Mouse (Mus musculus) forebrain, embryonic 10.5 days (tissue): ENCODE measurements around the gene Ndufv1. TPM values are rescaled to one million over a fixed set of nuclear protein-coding genes. Genes with fewer than 3 reads are reported as not detected.

ENCODE experiments used
- DNase-seq: peaks from one replicate; pipeline ENCODE4 v3.0.0-alpha.2; 2017; ENCODE audit warnings: low spot score; ENCODE audit errors: extremely low spot score
- H3K27ac ChIP-seq: fragments of 300-500 bp; sonication (generic); 2 replicates; pipeline ENCODE4 v1.5.1; 2016; ENCODE audit warnings: mild to moderate bottlenecking
- H3K27me3 ChIP-seq: fragments of 300-500 bp; sonication (generic); 2 replicates; pipeline ENCODE4 v1.6.1; 2016; ENCODE audit warnings: mild to moderate bottlenecking; ENCODE audit not compliant: poor library complexity, severe bottlenecking
- H3K36me3 ChIP-seq: fragments of 300-500 bp; sonication (generic); replicated peaks from 2 replicates; pipeline ENCODE4 v1.6.1; 2016; ENCODE audit warnings: mild to moderate bottlenecking, moderate library complexity
- H3K4me1 ChIP-seq: fragments of 300-500 bp; sonication (generic); 2 replicates; pipeline ENCODE4 v1.6.1; 2016
- H3K4me3 ChIP-seq: fragments of 300-500 bp; sonication (generic); 2 replicates; pipeline ENCODE4 v1.5.1; 2016; ENCODE audit warnings: mild to moderate bottlenecking, moderate library complexity
- H3K9me3 ChIP-seq: fragments of 300-500 bp; sonication (generic); 2 replicates; pipeline ENCODE4 v1.6.1; 2016; ENCODE audit warnings: mild to moderate bottlenecking, moderate library complexity
- WGBS: fragments of 180-500 bp; shearing (Covaris S2); methylation state at CpG from one replicate; pipeline ENCODE4 v1.1.7; 2016; 5-methylcytosine and 5-hydroxymethylcytosine counted together
- polyA plus RNA-seq: library from polyadenylated mRNA; unstranded; fragments of >200 nt; fragmentation: Nextera tagmentation; extraction: Ambion mirVana; gene quantifications from 2 replicates; pipeline ENCODE4 v1.2.1, GENCODE M21; 2016

The Ndufv1 gene
- polyA plus RNA-seq, 1 experiment from 2014 or later, result 208 TPM

DNA sequence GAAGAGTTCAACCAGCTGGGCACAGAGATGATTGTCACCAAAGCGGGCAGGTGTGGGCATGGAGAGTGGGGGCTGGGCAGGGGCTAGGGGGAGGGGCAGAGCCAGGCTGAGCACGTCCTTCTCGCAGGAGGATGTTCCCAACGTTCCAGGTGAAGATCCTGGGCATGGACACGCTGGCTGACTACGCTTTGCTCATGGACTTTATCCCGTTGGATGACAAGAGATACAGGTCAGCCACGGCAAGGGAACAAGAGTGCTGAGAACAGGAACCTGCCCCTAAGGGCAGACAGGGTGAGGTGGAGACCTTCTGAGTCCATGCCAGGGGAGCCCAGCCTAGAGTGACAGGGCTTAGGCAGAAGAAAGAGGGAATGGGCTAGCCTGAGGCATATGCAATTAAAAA is 15.9 kb downstream of the Ndufv1 start:
- no peak overlapping the region for H3K4me3 ChIP-seq
- H3K36me3 ChIP-seq, result no peaks in the 10 kb centered on the region
- 0 out of 2 replicates have a peak, but pooled peaks cover 3% of the 10 kb centered on the region for H3K27me3 ChIP-seq
- H3K9me3 ChIP-seq, result no peaks in the 10 kb centered on the region
- no peak for DNase-seq
- H3K4me1 ChIP-seq, result peaks cover 31% of the 10 kb centered on the region
- 87% methylated on average over 8 of the region's 8 CpGs for WGBS
- H3K27ac ChIP-seq, result no peak overlapping the region

DNA sequence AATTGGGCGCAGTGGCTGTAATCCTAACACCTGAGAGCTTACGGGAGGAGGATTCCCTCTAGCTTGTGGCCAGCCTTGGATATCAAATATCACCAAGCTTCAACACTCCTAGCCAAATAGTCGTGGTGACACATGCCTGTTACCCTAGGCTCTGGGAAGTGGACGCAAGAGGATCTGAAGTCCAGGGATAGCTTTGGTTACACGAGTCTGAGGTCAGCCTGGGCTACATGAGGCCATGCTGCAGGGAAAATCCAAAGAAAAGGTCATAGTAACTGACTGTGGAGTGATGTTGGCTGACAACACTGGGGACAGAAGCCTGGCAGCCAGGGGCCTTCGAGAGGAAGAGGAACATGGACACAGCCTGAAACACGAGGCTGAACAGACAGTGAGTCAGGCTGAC is 16.5 kb downstream of the Ndufv1 start:
- H3K27ac ChIP-seq, result no peak overlapping the region

DNA sequence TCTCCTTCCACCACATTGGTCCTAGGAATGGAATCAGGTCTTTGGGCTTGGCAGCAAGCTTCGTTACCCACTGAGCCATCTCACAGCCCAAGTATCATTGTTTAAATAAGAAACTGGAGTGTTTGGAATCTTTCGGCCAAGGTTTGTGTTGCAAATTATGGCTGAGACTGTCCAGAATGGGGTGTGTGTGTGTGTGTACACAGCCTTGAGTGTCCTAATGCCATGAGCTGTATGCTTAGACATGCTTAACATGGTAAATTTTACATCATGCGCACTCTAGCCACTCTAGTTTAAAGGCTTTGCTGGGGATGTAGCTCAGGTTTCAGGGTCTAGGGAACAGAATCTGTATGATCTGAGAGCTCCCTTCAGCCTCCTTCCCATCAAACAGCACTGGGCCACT is 17.1 kb downstream of the Ndufv1 start:
- Histone ChIP-seq H3K27ac (no peak overlapping the region), H3K4me1 (peaks cover 19% of the 10 kb centered on the region), H3K27me3 (0 out of 2 replicates have a peak, but pooled peaks cover 3% of the 10 kb centered on the region), H3K36me3 (no peaks in the 10 kb centered on the region), H3K9me3 (no peaks in the 10 kb centered on the region), H3K4me3 (no peak overlapping the region)
- no peak for DNase-seq
- WGBS, result 94% methylated on average over 3 of the region's 3 CpGs

More for the DNA sequence above, 16.5 kb downstream of the Ndufv1 start:
- WGBS, result 77% methylated on average over 7 of the region's 7 CpGs
- H3K4me1 ChIP-seq, result peaks cover 25% of the 10 kb centered on the region
- no peaks in the 10 kb centered on the region for H3K36me3 ChIP-seq
- H3K27me3 ChIP-seq, result 0 out of 2 replicates have a peak, but pooled peaks cover 3% of the 10 kb centered on the region
- H3K4me3 ChIP-seq, result no peak overlapping the region
- DNase-seq, result no peak
- H3K9me3 ChIP-seq, result no peaks in the 10 kb centered on the region

DNA sequence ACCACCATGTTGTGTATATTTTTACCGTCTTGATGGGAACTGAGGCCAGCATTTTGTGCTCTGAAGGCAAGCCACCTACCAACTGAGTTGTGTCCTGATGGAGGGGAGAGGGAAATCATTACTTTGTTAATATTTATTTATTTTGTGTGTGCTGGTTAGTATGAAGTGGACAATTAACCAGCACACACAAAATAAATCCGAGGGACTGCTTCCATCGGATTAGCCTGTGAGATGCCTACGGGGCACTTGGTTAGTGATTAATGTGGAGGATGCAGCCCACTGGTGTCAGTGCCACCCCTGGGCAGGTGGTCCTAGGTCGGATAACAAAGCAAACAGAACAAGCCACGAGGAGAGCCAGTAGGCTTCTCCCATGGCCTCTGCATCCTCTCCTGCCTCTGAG is 17.7 kb downstream of the Ndufv1 start:
- Histone ChIP-seq H3K9me3 (no peaks in the 10 kb centered on the region), H3K4me1 (peaks cover 17% of the 10 kb centered on the region), H3K27me3 (0 out of 2 replicates have a peak, but pooled peaks cover 3% of the 10 kb centered on the region), H3K27ac (no peak overlapping the region), H3K36me3 (no peaks in the 10 kb centered on the region), H3K4me3 (no peak overlapping the region)
- 73% methylated on average over 6 of the region's 6 CpGs for WGBS
- DNase-seq, result no peak

DNA sequence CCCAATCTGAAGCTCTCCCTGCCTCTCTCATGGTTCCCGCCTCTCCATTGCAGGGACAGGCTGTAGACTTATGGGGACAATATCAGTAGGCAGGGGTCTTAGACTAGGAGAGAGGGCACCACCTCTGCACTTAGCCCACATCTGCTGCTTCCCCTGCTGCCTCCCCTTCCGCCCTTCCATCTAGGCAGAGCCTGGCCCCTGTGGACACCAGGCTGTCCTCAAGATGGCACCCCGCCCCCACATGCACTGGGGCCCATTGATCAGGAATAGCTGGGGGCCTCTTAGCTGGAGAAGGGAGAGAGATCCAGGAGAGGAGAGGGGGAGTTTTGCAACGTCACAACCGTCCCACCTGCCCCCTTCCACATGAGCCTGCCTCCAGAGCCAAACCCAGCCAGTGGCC is 20.2 kb downstream of the Ndufv1 start, which contains the start of gene Tbx10:
Gene Tbx10 (plus strand): TSS at position 337 of the 400 bp plus-strand sequence.
- Histone ChIP-seq H3K4me3 (no peak within 1 kb of the TSS), H3K9me3 (peaks cover 8% of the 10 kb centered on the region), H3K36me3 (no peaks in the 10 kb centered on the region), H3K27ac (no peak within 1 kb of the TSS), H3K4me1 (0 out of 2 replicates have a peak, but pooled peaks cover 4% of the 10 kb centered on the region), H3K27me3 (no peaks in the 10 kb centered on the region)
- 68% methylated on average over 5 of the region's 5 CpGs for WGBS
- DNase-seq, result no peak

DNA sequence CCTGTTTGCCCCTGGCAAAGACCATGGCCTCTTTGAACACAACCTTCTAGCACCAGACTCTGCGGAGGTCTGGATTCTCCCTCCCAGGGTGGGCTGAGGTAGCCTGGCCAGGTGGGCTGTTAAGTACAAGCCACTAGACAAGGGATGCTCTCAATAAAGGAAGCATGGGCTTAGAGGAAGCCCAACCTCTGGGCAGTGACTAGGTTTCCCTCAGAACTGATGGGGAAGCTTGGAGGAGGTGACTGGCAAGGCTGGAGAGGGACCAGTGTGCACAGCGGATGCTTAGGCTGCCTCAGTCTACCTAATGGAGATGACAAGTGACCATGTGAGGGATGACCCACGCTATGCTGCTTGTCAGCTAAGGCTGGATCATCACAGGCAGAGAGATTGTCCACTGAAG is 20.6 kb downstream of the Ndufv1 start:
- H3K27ac ChIP-seq, result no peak overlapping the region
- H3K27me3 ChIP-seq, result no peaks in the 10 kb centered on the region
- H3K4me1 ChIP-seq, result peaks cover 4% of the 10 kb centered on the region; the same call in 1 of the 2 replicates
- WGBS, result 89% methylated on average over 3 of the region's 3 CpGs
- H3K4me3 ChIP-seq, result no peak overlapping the region
- H3K36me3 ChIP-seq, result no peaks in the 10 kb centered on the region
- no peak for DNase-seq
- peaks cover 8% of the 10 kb centered on the region for H3K9me3 ChIP-seq

DNA sequence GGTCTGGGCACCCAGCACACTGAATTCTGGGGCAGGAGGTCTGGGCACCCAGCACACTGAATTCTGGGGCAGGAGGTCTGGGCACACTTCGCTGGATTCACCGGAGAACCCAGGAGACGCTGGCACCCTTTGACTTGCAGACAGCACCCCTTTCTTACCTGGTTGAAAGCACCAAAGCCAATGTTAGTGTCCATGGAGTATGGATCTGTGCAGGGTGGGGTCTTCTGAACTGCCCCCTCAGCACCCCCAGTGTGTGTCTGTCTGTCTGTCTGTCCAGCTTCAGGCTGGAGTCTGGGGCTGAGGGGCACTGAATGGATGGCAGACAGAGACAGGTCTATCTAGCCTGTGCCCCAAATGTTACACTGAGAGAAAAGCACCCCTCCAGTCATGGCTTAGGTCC is 21.0 kb downstream of the Ndufv1 start:
- no peaks in the 10 kb centered on the region for H3K27me3 ChIP-seq
- no peak overlapping the region for H3K27ac ChIP-seq
- peaks cover 8% of the 10 kb centered on the region for H3K9me3 ChIP-seq
- H3K4me1 ChIP-seq, result peaks cover 8% of the 10 kb centered on the region
- DNase-seq, result no peak
- WGBS, result 91% methylated on average over 3 of the region's 3 CpGs
- no peak overlapping the region for H3K4me3 ChIP-seq
- H3K36me3 ChIP-seq, result no peaks in the 10 kb centered on the region

DNA sequence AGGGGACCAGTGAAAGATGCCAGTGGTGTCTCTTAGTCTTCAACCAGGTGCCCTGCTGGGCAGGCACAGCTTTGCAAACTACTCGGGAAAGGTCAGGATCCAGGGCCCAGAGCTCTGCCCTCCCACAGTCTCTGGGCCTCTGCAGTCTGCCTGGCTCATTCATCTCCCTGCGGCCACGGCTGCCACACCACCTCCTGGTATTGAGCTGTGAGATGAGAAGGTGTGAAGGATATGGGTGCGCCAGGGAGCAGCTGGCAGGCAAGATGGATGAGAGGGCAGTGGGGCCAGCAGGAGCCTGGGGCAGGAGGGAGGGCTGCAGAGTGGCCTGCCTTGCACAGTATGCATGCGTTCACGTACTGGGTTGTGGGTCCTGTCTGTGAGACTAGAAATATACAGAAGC is 21.8 kb downstream of the Ndufv1 start:
- Histone ChIP-seq H3K27me3 (no peaks in the 10 kb centered on the region), H3K27ac (0 out of 2 replicates have a peak overlapping the region, but pooled peaks have one; percentile 9), H3K36me3 (no peaks in the 10 kb centered on the region), H3K4me1 (peaks cover 15% of the 10 kb centered on the region), H3K9me3 (peaks cover 8% of the 10 kb centered on the region), H3K4me3 (no peak overlapping the region)
- DNase-seq, result no peak
- WGBS, result 76% methylated on average over 6 of the region's 6 CpGs

DNA sequence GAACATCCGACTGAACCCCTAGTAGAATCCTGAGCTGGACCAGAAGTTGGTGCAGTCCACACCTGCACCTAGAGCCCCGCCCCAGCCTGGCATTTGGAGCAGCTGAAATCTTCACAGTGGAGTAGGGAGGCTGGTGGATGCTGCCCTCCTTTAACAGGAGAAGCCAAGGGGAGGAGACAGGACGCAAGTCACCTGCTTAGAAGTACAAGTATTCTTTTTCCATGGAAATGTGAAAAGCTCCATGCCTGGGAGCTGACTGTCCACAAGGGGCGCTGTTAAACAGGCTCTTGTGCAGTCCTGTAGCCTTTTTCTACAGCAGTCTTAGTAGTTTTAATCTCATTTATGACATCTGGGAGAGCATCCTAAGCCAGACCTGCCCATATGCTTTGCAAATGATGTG is 23.9 kb downstream of the Ndufv1 start:
- 91% methylated on average over 4 of the region's 4 CpGs for WGBS
- no peaks in the 10 kb centered on the region for H3K36me3 ChIP-seq
- peaks cover 36% of the 10 kb centered on the region for H3K4me1 ChIP-seq
- no peaks in the 10 kb centered on the region for H3K27me3 ChIP-seq
- no peak for DNase-seq
- H3K4me3 ChIP-seq, result no peak overlapping the region
- H3K27ac ChIP-seq, result no peak overlapping the region
- peaks cover 8% of the 10 kb centered on the region for H3K9me3 ChIP-seq

DNA sequence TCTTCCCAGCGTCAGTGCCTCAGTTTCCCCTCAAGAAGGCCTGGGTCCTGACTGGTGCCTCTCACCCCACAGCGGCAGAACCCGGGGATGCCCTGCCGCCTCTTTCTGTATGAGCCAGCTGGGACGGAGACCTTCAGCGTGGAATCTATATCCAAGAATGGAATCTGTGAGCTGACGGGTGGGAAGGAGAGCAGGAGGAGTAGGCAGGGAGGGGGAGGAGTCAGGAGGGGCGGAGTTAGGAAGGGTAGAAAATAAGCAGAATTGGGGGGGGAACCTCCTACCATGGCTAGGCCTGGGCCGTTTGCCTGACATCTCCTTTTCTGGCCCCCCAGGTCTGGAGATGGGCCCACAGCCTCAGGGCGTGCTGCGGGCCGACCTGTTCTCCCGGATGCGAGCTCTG is 24.5 kb downstream of the Ndufv1 start:
- 89% methylated on average over 14 of the region's 14 CpGs for WGBS
- peaks cover 8% of the 10 kb centered on the region for H3K9me3 ChIP-seq
- H3K27ac ChIP-seq, result no peak overlapping the region
- DNase-seq, result no peak
- no peaks in the 10 kb centered on the region for H3K36me3 ChIP-seq
- H3K27me3 ChIP-seq, result no peaks in the 10 kb centered on the region
- peaks cover 43% of the 10 kb centered on the region for H3K4me1 ChIP-seq
- no peak overlapping the region for H3K4me3 ChIP-seq

DNA sequence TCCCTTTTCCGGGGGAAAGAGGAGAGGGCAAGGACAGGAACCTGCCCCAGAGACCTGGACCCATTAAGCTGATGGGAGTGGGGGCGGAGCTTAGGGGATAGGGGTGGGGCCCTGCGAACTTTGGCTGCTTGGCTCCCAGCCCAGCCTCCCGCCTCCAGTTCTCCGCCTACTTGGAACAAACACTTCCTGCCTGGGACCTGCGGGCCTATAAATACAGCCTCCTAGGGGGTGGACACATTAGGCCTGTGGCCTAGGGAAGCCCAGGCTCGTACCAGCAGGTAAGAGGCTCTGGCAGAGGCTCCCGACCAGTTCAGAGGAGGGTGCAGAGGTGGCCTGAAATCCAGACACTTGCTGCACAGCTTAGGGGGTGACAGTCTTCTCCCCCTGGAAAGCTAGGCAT is 26.3 kb downstream of the Ndufv1 start, which contains the start of gene Acy3:
Gene Acy3 (plus strand): TSS at position 237 of the 400 bp plus-strand sequence.
- Histone ChIP-seq H3K27ac (peak within 1 kb of the TSS; percentile 75), H3K36me3 (no peaks in the 10 kb centered on the region), H3K4me3 (no peak within 1 kb of the TSS), H3K27me3 (no peaks in the 10 kb centered on the region), H3K4me1 (peaks cover 43% of the 10 kb centered on the region), H3K9me3 (peaks cover 8% of the 10 kb centered on the region)
- 32% methylated on average over 8 of the region's 8 CpGs for WGBS
- DNase-seq, result peak; percentile 40

DNA sequence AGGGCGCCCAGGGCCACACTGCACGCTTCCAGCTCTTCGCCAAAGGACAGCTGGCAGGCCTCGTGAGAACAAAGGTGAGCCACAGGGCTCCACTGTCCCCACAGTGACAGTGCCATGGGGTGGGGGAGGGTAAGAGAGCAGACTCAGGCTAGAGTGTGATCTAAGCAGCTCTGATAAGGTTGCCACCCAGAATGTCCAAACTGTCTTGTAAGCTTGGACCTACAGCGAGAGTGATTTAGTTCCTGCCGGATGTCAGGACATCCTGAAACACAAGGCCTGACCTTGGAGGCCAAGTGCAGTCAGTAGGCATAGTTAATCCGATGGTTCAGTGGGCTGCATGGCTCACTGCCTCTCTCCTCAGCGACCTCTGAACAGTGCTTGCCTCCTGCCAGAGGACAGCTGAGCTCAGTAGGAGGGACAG is 27.3 kb downstream of the Ndufv1 start:
- peak overlapping the region; percentile 75 for H3K27ac ChIP-seq
- no peaks in the 10 kb centered on the region for H3K27me3 ChIP-seq
- DNase-seq, result peak; percentile 30
- no peaks in the 10 kb centered on the region for H3K36me3 ChIP-seq
- H3K9me3 ChIP-seq, result peaks cover 8% of the 10 kb centered on the region
- no peak overlapping the region for H3K4me3 ChIP-seq
- WGBS, result 30% methylated on average over 8 of the region's 8 CpGs
- peaks cover 45% of the 10 kb centered on the region for H3K4me1 ChIP-seq

DNA sequence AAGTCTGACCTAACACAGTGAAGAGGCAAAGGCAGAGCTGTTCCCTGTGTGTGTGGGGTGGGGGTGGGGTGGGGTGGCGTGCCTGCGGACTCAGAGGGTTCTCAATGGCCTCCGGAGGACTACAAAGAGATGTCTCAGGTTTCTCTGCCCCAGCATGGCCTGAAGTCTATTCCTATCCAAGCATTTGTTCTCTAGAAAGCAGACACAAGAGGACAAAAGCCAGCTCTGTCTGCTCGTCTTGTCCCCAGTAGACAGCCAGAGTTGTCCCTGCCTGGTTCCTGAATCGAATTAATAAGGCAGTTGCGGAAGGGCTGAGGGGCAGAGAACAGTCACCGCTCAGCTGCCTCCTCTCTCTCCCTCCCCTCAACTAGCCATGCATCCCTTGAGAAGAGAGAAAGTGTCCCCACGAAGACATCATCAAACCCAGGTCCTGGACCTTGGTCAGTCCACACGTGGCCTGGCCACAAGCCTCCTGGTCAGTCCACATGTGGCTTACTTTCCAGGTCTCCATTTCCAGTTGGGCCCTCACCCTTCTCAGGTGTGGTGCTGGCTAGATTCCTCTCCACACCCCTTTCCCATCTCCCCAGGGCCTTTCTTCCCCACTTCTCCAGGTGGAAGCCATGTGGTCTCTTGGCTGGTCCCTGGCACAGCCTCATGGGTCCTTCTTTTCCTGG is 28.9 kb downstream of the Ndufv1 start:
- DNase-seq, result no peak
- peak overlapping the region; percentile 75 for H3K27ac ChIP-seq

More for the DNA sequence above, 28.9 kb downstream of the Ndufv1 start:
- Histone ChIP-seq H3K4me1 (peaks cover 54% of the 10 kb centered on the region), H3K9me3 (peaks cover 5% of the 10 kb centered on the region), H3K27me3 (no peaks in the 10 kb centered on the region), H3K4me3 (no peak overlapping the region), H3K36me3 (no peaks in the 10 kb centered on the region)
- 33% methylated on average over 9 of the region's 9 CpGs for WGBS
